Mouse (Mus musculus): ENCODE measurements at regions not wholly inside any gene's neighbourhood (a gene's known extent, or its start where the extent isn't known, plus 50 kb on each side); places are given as distances from the start of the nearest gene placed in this dataset.
A peak's percentile ranks its signal among the peaks of the same experiment; 100 is the strongest.

- H3K9me3 ChIP-seq (ENCODE audit: control insufficient read depth, low read length) = no peaks in the 10 kb centered on the region
- peaks cover 3% of the 10 kb centered on the region; the same call in 1 of the 2 replicates for H3K4me1 ChIP-seq (ENCODE audit: control insufficient read depth, insufficient read depth, low read length)
- H3K27ac ChIP-seq (ENCODE audit: low read depth, low read length) = no peak overlapping the region
- DNase-seq (ENCODE audit: low spot score, missing footprints) (no peak), ATAC-seq (ENCODE audit: low FRiP score) (peak; percentile 27; the same call in 1 of the 2 replicates)
- no peak overlapping the region for H3K9ac ChIP-seq (ENCODE audit: low read length)
- no peak overlapping the region for H3K4me2 ChIP-seq
- no peaks in the 10 kb centered on the region for H3K27me3 ChIP-seq (ENCODE audit: control insufficient read depth, insufficient read depth, low read length)
- no peak overlapping the region for H3K4me3 ChIP-seq (ENCODE audit: low read depth, low read length)
- 62% methylated on average over 7 of the region's 7 CpGs for WGBS
- H3K36me3 ChIP-seq (ENCODE audit: control insufficient read depth, insufficient read depth, low read length) = no peaks in the 10 kb centered on the region
These were observed 109.7 kb downstream of the Axin2 start for GRCm38 (mm10) chr11:109029894-109030293.

GRCm38 (mm10) chr11:109014806-109015205 is 94.7 kb downstream of the Axin2 start:
- Histone ChIP-seq H3K4me1 (ENCODE audit: control insufficient read depth, insufficient read depth, low read length) (no peaks in the 10 kb centered on the region), H3K9me3 (ENCODE audit: control insufficient read depth, low read length) (no peaks in the 10 kb centered on the region), H3K4me2 (no peak overlapping the region), H3K36me3 (ENCODE audit: control insufficient read depth, insufficient read depth, low read length) (no peaks in the 10 kb centered on the region), H3K27ac (ENCODE audit: low read depth, low read length) (no peak overlapping the region), H3K9ac (ENCODE audit: low read length) (no peak overlapping the region), H3K4me3 (ENCODE audit: low read depth, low read length) (no peak overlapping the region), H3K27me3 (ENCODE audit: control insufficient read depth, insufficient read depth, low read length) (no peaks in the 10 kb centered on the region)
- 66% methylated on average over 7 of the region's 7 CpGs for WGBS
- no peak for DNase-seq (ENCODE audit: low spot score, missing footprints)
- ATAC-seq (ENCODE audit: low FRiP score) = no peak

- no peaks in the 10 kb centered on the region for H3K4me1 ChIP-seq (ENCODE audit: control insufficient read depth, insufficient read depth, low read length)
- H3K4me2 ChIP-seq = no peak overlapping the region
- H3K27ac ChIP-seq (ENCODE audit: low read depth, low read length) = no peak overlapping the region
- ATAC-seq (ENCODE audit: low FRiP score) (no peak), DNase-seq (ENCODE audit: low spot score, missing footprints) (no peak)
- H3K36me3 ChIP-seq (ENCODE audit: control insufficient read depth, insufficient read depth, low read length) = no peaks in the 10 kb centered on the region
- no peak overlapping the region for H3K4me3 ChIP-seq (ENCODE audit: low read depth, low read length)
- no peak overlapping the region for H3K9ac ChIP-seq (ENCODE audit: low read length)
- 90% methylated on average over 6 of the region's 6 CpGs for WGBS
- H3K9me3 ChIP-seq (ENCODE audit: control insufficient read depth, low read length) = no peaks in the 10 kb centered on the region
- no peaks in the 10 kb centered on the region for H3K27me3 ChIP-seq (ENCODE audit: control insufficient read depth, insufficient read depth, low read length)
These were observed 91.0 kb downstream of the Axin2 start for GRCm38 (mm10) chr11:109011161-109011560.

- Histone ChIP-seq H3K4me2 (no peak overlapping the region), H3K36me3 (ENCODE audit: control insufficient read depth, insufficient read depth, low read length) (no peaks in the 10 kb centered on the region), H3K4me3 (ENCODE audit: low read depth, low read length) (no peak overlapping the region), H3K27me3 (ENCODE audit: control insufficient read depth, insufficient read depth, low read length) (no peaks in the 10 kb centered on the region), H3K9me3 (ENCODE audit: control insufficient read depth, low read length) (no peaks in the 10 kb centered on the region), H3K4me1 (ENCODE audit: control insufficient read depth, insufficient read depth, low read length) (no peaks in the 10 kb centered on the region), H3K9ac (ENCODE audit: low read length) (no peak overlapping the region), H3K27ac (ENCODE audit: low read depth, low read length) (no peak overlapping the region)
- 92% methylated on average over 2 of the region's 2 CpGs for WGBS
- DNase-seq (ENCODE audit: low spot score, missing footprints) = no peak
- ATAC-seq (ENCODE audit: low FRiP score) = no peak
These were observed 88.7 kb downstream of the Axin2 start for GRCm38 (mm10) chr11:109008872-109009271.

- 89% methylated on average over 11 of the region's 11 CpGs for WGBS
- no peaks in the 10 kb centered on the region for H3K4me1 ChIP-seq (ENCODE audit: control insufficient read depth, insufficient read depth, low read length)
- H3K27ac ChIP-seq (ENCODE audit: low read depth, low read length) = no peak overlapping the region
- no peak overlapping the region for H3K4me3 ChIP-seq (ENCODE audit: low read depth, low read length)
- H3K36me3 ChIP-seq (ENCODE audit: control insufficient read depth, insufficient read depth, low read length) = no peaks in the 10 kb centered on the region
- no peak overlapping the region for H3K4me2 ChIP-seq
- H3K9ac ChIP-seq (ENCODE audit: low read length) = no peak overlapping the region
- no peak for ATAC-seq (ENCODE audit: low FRiP score)
- H3K9me3 ChIP-seq (ENCODE audit: control insufficient read depth, low read length) = peaks cover 3% of the 10 kb centered on the region; the same call in 1 of the 2 replicates
- no peaks in the 10 kb centered on the region for H3K27me3 ChIP-seq (ENCODE audit: control insufficient read depth, insufficient read depth, low read length)
- DNase-seq (ENCODE audit: low spot score, missing footprints) = no peak
These were observed 85.5 kb downstream of the Axin2 start for GRCm38 (mm10) chr11:109005681-109006080.
